Mouse (Mus musculus) liver, embryonic 14.5 days (tissue): Measurements from ENCODE around the gene 1110025L11Rik. TPM values are rescaled to one million over a fixed set of nuclear protein-coding genes. Genes with fewer than 3 reads are reported as not detected.

Experiments used
- ATAC-seq: fragments of 200-750 bp; cut with Nextera tagmentation; 2 replicates; pipeline ENCODE4 v1.8.0; 2017; ENCODE audit warnings: moderate number of reproducible peaks, mild to moderate bottlenecking, moderate library complexity; ENCODE audit not compliant: insufficient read depth
- DNase-seq, 3 experiments: peaks; one replicate each; pipeline ENCODE4 v3.0.0-alpha.2; 2012 to 2013; ENCODE audit warnings: low read depth in 3 of 3, low spot score in 3 of 3
- H3K27ac ChIP-seq: fragments of 300-500 bp; sonication (generic); 2 replicates; pipeline ENCODE4 v1.5.1; 2014; ENCODE audit warnings: moderate library complexity, mild to moderate bottlenecking, control low read depth, inconsistent platforms
- H3K27me3 ChIP-seq: fragments of 300-500 bp; sonication (generic); 2 replicates; pipeline ENCODE4 v1.6.1; 2014; ENCODE audit warnings: mild to moderate bottlenecking, low read length, moderate library complexity; ENCODE audit not compliant: control insufficient read depth, insufficient read depth
- H3K36me3 ChIP-seq: fragments of 300-500 bp; sonication (generic); replicated peaks from 2 replicates; pipeline ENCODE4 v1.6.1; 2014; ENCODE audit warnings: low read depth; ENCODE audit not compliant: control insufficient read depth, insufficient read depth
- H3K4me1 ChIP-seq, 2 experiments: fragments of 200-500 bp in 1 of 2; fragments of 300-500 bp in 1 of 2; sonication (generic) in 1 of 2; replicated peaks; 2 replicates each; pipeline ENCODE4 v1.6.1; 2012 to 2014; ENCODE audit warnings: antibody characterized with exemption in 1 of 2, inconsistent platforms in 1 of 2, low read length in 1 of 2; ENCODE audit not compliant: control insufficient read depth in 2 of 2, insufficient read depth in 2 of 2
- H3K4me2 ChIP-seq: fragments of 300-500 bp; sonication (generic); 2 replicates; pipeline ENCODE4 v1.6.1; 2014; ENCODE audit warnings: low read depth, mild to moderate bottlenecking, control low read depth, moderate library complexity
- H3K4me3 ChIP-seq, 2 experiments: fragments of 200-500 bp in 1 of 2; fragments of 300-500 bp in 1 of 2; sonication (generic) in 1 of 2; 2 replicates each; pipeline ENCODE4 v1.5.1; 2012 to 2014; ENCODE audit warnings: low read depth in 2 of 2, low read length in 2 of 2, mild to moderate bottlenecking in 2 of 2, control low read depth in 1 of 2, inconsistent platforms in 1 of 2, moderate library complexity in 1 of 2; ENCODE audit not compliant: insufficient read depth in 1 of 2
- H3K9ac ChIP-seq: fragments of 300-500 bp; sonication (generic); replicated peaks from 2 replicates; pipeline ENCODE4 v1.6.1; 2014; ENCODE audit warnings: mild to moderate bottlenecking, control low read depth, moderate library complexity
- H3K9me3 ChIP-seq: fragments of 300-500 bp; sonication (generic); 2 replicates; pipeline ENCODE4 v1.6.1; 2016; ENCODE audit warnings: low read length, mixed read lengths; ENCODE audit not compliant: control insufficient read depth
- CTCF ChIP-seq: IDR thresholded peaks from 2 replicates; pipeline ENCODE4 v1.5.1; 2016; ENCODE audit warnings: antibody characterized with exemption, low read depth, control low read depth
- EP300 ChIP-seq: IDR thresholded peaks from 2 replicates; pipeline ENCODE4 v1.6.1; 2016; ENCODE audit warnings: antibody characterized with exemption, low read depth
- WGBS: fragments of 180-500 bp; shearing (Covaris S2); extraction: QIAGEN DNeasy Blood & Tissue Kit; methylation state at CpG from one replicate; pipeline ENCODE4 v1.1.7; 2014; ENCODE audit not compliant: insufficient replicate concordance; 5-methylcytosine and 5-hydroxymethylcytosine counted together
- polyA plus RNA-seq, 2 experiments: library from polyadenylated mRNA; depleted of rRNA in 1 of 2; stranded (reverse) in 1 of 2; unstranded in 1 of 2; fragments of >200 nt; fragmentation: Nextera tagmentation in 1 of 2; extraction: Ambion mirVana in 1 of 2; gene quantifications; 2 replicates each; pipeline versions ENCODE4 v1.2.1 to v1.2.3; 2012 to 2014

The 1110025L11Rik gene
- polyA plus RNA-seq, 2 experiments = not detected

- WGBS = 84% methylated on average over 3 of the region's 3 CpGs
- H3K9me3 ChIP-seq = no peaks in the 10 kb centered on the region
- no peak overlapping the region for H3K27ac ChIP-seq
- TF ChIP-seq EP300 (no peak), CTCF (no peak)
- H3K9ac ChIP-seq = no peak overlapping the region
- H3K36me3 ChIP-seq = no peaks in the 10 kb centered on the region
- no peaks in the 10 kb centered on the region for H3K4me1 ChIP-seq
- DNase-seq (no peak), ATAC-seq (no peak)
- H3K4me2 ChIP-seq = no peak overlapping the region
- H3K4me3 ChIP-seq = no peak overlapping the region
- no peaks in the 10 kb centered on the region for H3K27me3 ChIP-seq
Measured at GRCm38 (mm10) chr16:89013973-89014372, 49.8 kb downstream of the 1110025L11Rik start.

Other genes with a start within 250 kb of the 1110025L11Rik start
- not detected in 2 replicates for gene Krtap15, start 243.8 kb downstream of the 1110025L11Rik start, polyA plus RNA-seq (2012; rRNA removed)
- not detected in 2 replicates for gene Krtap15, start 243.8 kb downstream of the 1110025L11Rik start, polyA plus RNA-seq (2014; fragmentation: Nextera tagmentation; extraction: Ambion mirVana)
- gene Krtap14, start 237.9 kb downstream of the 1110025L11Rik start, polyA plus RNA-seq (2012; rRNA removed) = not detected in 2 replicates
- gene Krtap14, start 237.9 kb downstream of the 1110025L11Rik start, polyA plus RNA-seq (2014; fragmentation: Nextera tagmentation; extraction: Ambion mirVana) = not detected in 2 replicates
- gene Krtap19-1, start 194.6 kb downstream of the 1110025L11Rik start, polyA plus RNA-seq (2012; rRNA removed) = not detected in 2 replicates
- not detected in 2 replicates for gene Krtap19-1, start 194.6 kb downstream of the 1110025L11Rik start, polyA plus RNA-seq (2014; fragmentation: Nextera tagmentation; extraction: Ambion mirVana)
- not detected in 2 replicates for gene Krtap19-2, start 189.7 kb downstream of the 1110025L11Rik start, polyA plus RNA-seq (2012; rRNA removed)
- gene Krtap19-2, start 189.7 kb downstream of the 1110025L11Rik start, polyA plus RNA-seq (2014; fragmentation: Nextera tagmentation; extraction: Ambion mirVana) = not detected in 2 replicates
- gene Krtap19-3, start 186.0 kb downstream of the 1110025L11Rik start, polyA plus RNA-seq (2012; rRNA removed) = not detected in 2 replicates
- not detected in 2 replicates for gene Krtap19-3, start 186.0 kb downstream of the 1110025L11Rik start, polyA plus RNA-seq (2014; fragmentation: Nextera tagmentation; extraction: Ambion mirVana)
- gene Krtap19-4, start 178.9 kb downstream of the 1110025L11Rik start, polyA plus RNA-seq (2012; rRNA removed) = not detected in 2 replicates
- not detected in 2 replicates for gene Krtap19-4, start 178.9 kb downstream of the 1110025L11Rik start, polyA plus RNA-seq (2014; fragmentation: Nextera tagmentation; extraction: Ambion mirVana)
- gene Krtap19-5, start 167.5 kb downstream of the 1110025L11Rik start, polyA plus RNA-seq (2012; rRNA removed) = not detected in 2 replicates
- not detected in 2 replicates for gene Krtap19-5, start 167.5 kb downstream of the 1110025L11Rik start, polyA plus RNA-seq (2014; fragmentation: Nextera tagmentation; extraction: Ambion mirVana)
- not detected in 2 replicates for gene Krtap19-9b, start 131.7 kb downstream of the 1110025L11Rik start, polyA plus RNA-seq (2012; rRNA removed)
- gene Krtap19-9b, start 131.7 kb downstream of the 1110025L11Rik start, polyA plus RNA-seq (2014; fragmentation: Nextera tagmentation; extraction: Ambion mirVana) = not detected in 2 replicates
- gene Krtap16-3, start 101.1 kb downstream of the 1110025L11Rik start, polyA plus RNA-seq (2012; rRNA removed) = not detected in 2 replicates
- gene Krtap16-3, start 101.1 kb downstream of the 1110025L11Rik start, polyA plus RNA-seq (2014; fragmentation: Nextera tagmentation; extraction: Ambion mirVana) = not detected in 2 replicates
- not detected in 2 replicates for gene Krtap22-2, start 53.2 kb downstream of the 1110025L11Rik start, polyA plus RNA-seq (2012; rRNA removed)
- gene Krtap22-2, start 53.2 kb downstream of the 1110025L11Rik start, polyA plus RNA-seq (2014; fragmentation: Nextera tagmentation; extraction: Ambion mirVana) = not detected in 2 replicates
- not detected in 2 replicates for gene Gm10229, start 48.7 kb downstream of the 1110025L11Rik start, polyA plus RNA-seq (2012; rRNA removed)
- not detected in 2 replicates for gene Gm10229, start 48.7 kb downstream of the 1110025L11Rik start, polyA plus RNA-seq (2014; fragmentation: Nextera tagmentation; extraction: Ambion mirVana)
- not detected in 2 replicates for gene Krtap6-1, start 32.3 kb downstream of the 1110025L11Rik start, polyA plus RNA-seq (2012; rRNA removed)
- gene Krtap6-1, start 32.3 kb downstream of the 1110025L11Rik start, polyA plus RNA-seq (2014; fragmentation: Nextera tagmentation; extraction: Ambion mirVana) = not detected in 2 replicates
- not detected in 2 replicates for gene Gm10228, start 22.5 kb downstream of the 1110025L11Rik start, polyA plus RNA-seq (2012; rRNA removed)
- gene Gm10228, start 22.5 kb downstream of the 1110025L11Rik start, polyA plus RNA-seq (2014; fragmentation: Nextera tagmentation; extraction: Ambion mirVana) = not detected in 2 replicates
- not detected in 2 replicates for gene Krtap6-5, start 16.1 kb downstream of the 1110025L11Rik start, polyA plus RNA-seq (2012; rRNA removed)
- not detected in 2 replicates for gene Krtap6-5, start 16.1 kb downstream of the 1110025L11Rik start, polyA plus RNA-seq (2014; fragmentation: Nextera tagmentation; extraction: Ambion mirVana)
- not detected in 2 replicates for gene Krtap6-3, start 20.0 kb upstream of the 1110025L11Rik start, polyA plus RNA-seq (2012; rRNA removed)
- gene Krtap6-3, start 20.0 kb upstream of the 1110025L11Rik start, polyA plus RNA-seq (2014; fragmentation: Nextera tagmentation; extraction: Ambion mirVana) = not detected in 2 replicates
- gene Gm6358, start 76.8 kb upstream of the 1110025L11Rik start, polyA plus RNA-seq (2012; rRNA removed) = not detected in 2 replicates
- not detected in 2 replicates for gene Gm6358, start 76.8 kb upstream of the 1110025L11Rik start, polyA plus RNA-seq (2014; fragmentation: Nextera tagmentation; extraction: Ambion mirVana)
- not detected in 2 replicates for gene Gm10061, start 87.1 kb upstream of the 1110025L11Rik start, polyA plus RNA-seq (2012; rRNA removed)
- gene Gm10061, start 87.1 kb upstream of the 1110025L11Rik start, polyA plus RNA-seq (2014; fragmentation: Nextera tagmentation; extraction: Ambion mirVana) = not detected in 2 replicates
- gene Gm9789, start 94.0 kb upstream of the 1110025L11Rik start, polyA plus RNA-seq (2012; rRNA removed) = not detected in 2 replicates
- not detected in 2 replicates for gene Gm9789, start 94.0 kb upstream of the 1110025L11Rik start, polyA plus RNA-seq (2014; fragmentation: Nextera tagmentation; extraction: Ambion mirVana)
- gene Gm7735, start 105.5 kb upstream of the 1110025L11Rik start, polyA plus RNA-seq (2012; rRNA removed) = not detected in 2 replicates
- gene Gm7735, start 105.5 kb upstream of the 1110025L11Rik start, polyA plus RNA-seq (2014; fragmentation: Nextera tagmentation; extraction: Ambion mirVana) = not detected in 2 replicates
- gene 1110057P08Rik, start 110.7 kb upstream of the 1110025L11Rik start, polyA plus RNA-seq (2012; rRNA removed) = not detected in 2 replicates
- gene 1110057P08Rik, start 110.7 kb upstream of the 1110025L11Rik start, polyA plus RNA-seq (2014; fragmentation: Nextera tagmentation; extraction: Ambion mirVana) = not detected in 2 replicates
- gene Krtap20-2, start 141.9 kb upstream of the 1110025L11Rik start, polyA plus RNA-seq (2012; rRNA removed) = not detected in 2 replicates
- not detected in 2 replicates for gene Krtap20-2, start 141.9 kb upstream of the 1110025L11Rik start, polyA plus RNA-seq (2014; fragmentation: Nextera tagmentation; extraction: Ambion mirVana)